Mouse (Mus musculus): Measurements from ENCODE around the gene Lim2. TPM values are rescaled to one million over a fixed set of nuclear protein-coding genes. Genes with fewer than 3 reads are reported as not detected.

Gene Lim2
- polyA plus RNA-seq, 1 experiment: 1.4 TPM

GRCm38 (mm10) chr7:43482090-43482716, 54.7 kb downstream of the Lim2 start:
- H3K9me3 ChIP-seq: no peaks in the 10 kb centered on the region
- no peak overlapping the region for H3K4me3 ChIP-seq (replicated peaks)
- peaks cover 4% of the 10 kb centered on the region; the same call in 1 of the 2 replicates for H3K4me1 ChIP-seq
- no peaks in the 10 kb centered on the region for H3K36me3 ChIP-seq (replicated peaks; ENCODE audit: low read length)
- TF ChIP-seq FLI1 (IDR thresholded peaks at IDR 0.05; ENCODE audit: low read length): no peak
- TF ChIP-seq GATA1 (IDR thresholded peaks at IDR 0.05; ENCODE audit: borderline replicate concordance, low read length): no peak
- peaks cover 41% of the 10 kb centered on the region for H3K27me3 ChIP-seq (replicated peaks)

- Histone ChIP-seq H3K4me1 (peaks cover 4% of the 10 kb centered on the region; the same call in 1 of the 2 replicates), H3K9me3 (no peaks in the 10 kb centered on the region), H3K27me3 (replicated peaks) (peaks cover 40% of the 10 kb centered on the region), H3K36me3 (replicated peaks; ENCODE audit: low read length) (no peaks in the 10 kb centered on the region), H3K4me3 (replicated peaks) (no peak overlapping the region)
- no peak for TF ChIP-seq GATA1 (IDR thresholded peaks at IDR 0.05; ENCODE audit: borderline replicate concordance, low read length)
- no peak for TF ChIP-seq FLI1 (IDR thresholded peaks at IDR 0.05; ENCODE audit: low read length)
Observed at GRCm38 (mm10) chr7:43483236-43483635, 55.8 kb downstream of the Lim2 start.

Other genes starting within 250 kb of the Lim2 start
- gene Zfp715, start 114.4 kb upstream of the Lim2 start, polyA plus RNA-seq (2012; ENCODE audit: insufficient read depth, low replicate concordance): 3.7 TPM in 1 of 2 replicates, not detected in the other
- 1.5 and 2.7 TPM in 2 replicates for gene Siglecf, start 76.3 kb upstream of the Lim2 start, polyA plus RNA-seq (2012; ENCODE audit: insufficient read depth, low replicate concordance)
- gene Siglecg, start 19.5 kb upstream of the Lim2 start, polyA plus RNA-seq (2012; ENCODE audit: insufficient read depth, low replicate concordance): 0.10 TPM in 1 of 2 replicates, not detected in the other
- 2.9 and 10.0 TPM in 2 replicates for gene Nkg7, start 9.4 kb downstream of the Lim2 start, polyA plus RNA-seq (2012; ENCODE audit: insufficient read depth, low replicate concordance)
- not detected in 2 replicates for gene Cldnd2, start 13.1 kb downstream of the Lim2 start, polyA plus RNA-seq (2012; ENCODE audit: insufficient read depth, low replicate concordance)
- gene Etfb, start 16.4 kb downstream of the Lim2 start, polyA plus RNA-seq (2012; ENCODE audit: insufficient read depth, low replicate concordance): 68.1 and 368 TPM in 2 replicates
- gene Gm45233, start 16.5 kb downstream of the Lim2 start, polyA plus RNA-seq (2012; ENCODE audit: insufficient read depth, low replicate concordance): 0.75 TPM in 1 of 2 replicates, not detected in the other
- 3.3 and 9.4 TPM in 2 replicates for gene Vsig10l, start 35.5 kb downstream of the Lim2 start, polyA plus RNA-seq (2012; ENCODE audit: insufficient read depth, low replicate concordance)
- gene Iglon5, start 62.4 kb downstream of the Lim2 start, polyA plus RNA-seq (2012; ENCODE audit: insufficient read depth, low replicate concordance): not detected in 2 replicates
- not detected in 2 replicates for gene 4931406B18Rik, start 78.3 kb downstream of the Lim2 start, polyA plus RNA-seq (2012; ENCODE audit: insufficient read depth, low replicate concordance)
- 0.35 TPM in 1 of 2 replicates, not detected in the other for gene Cd33, start 116.8 kb downstream of the Lim2 start, polyA plus RNA-seq (2012; ENCODE audit: insufficient read depth, low replicate concordance)
- not detected in 2 replicates for gene Zfp658, start 134.6 kb downstream of the Lim2 start, polyA plus RNA-seq (2012; ENCODE audit: insufficient read depth, low replicate concordance)
- 0.62 TPM in 1 of 2 replicates, not detected in the other for gene Zfp719, start 151.9 kb downstream of the Lim2 start, polyA plus RNA-seq (2012; ENCODE audit: insufficient read depth, low replicate concordance)
- not detected in 2 replicates for gene Zfp819, start 179.5 kb downstream of the Lim2 start, polyA plus RNA-seq (2012; ENCODE audit: insufficient read depth, low replicate concordance)
- gene Ceacam18, start 207.0 kb downstream of the Lim2 start, polyA plus RNA-seq (2012; ENCODE audit: insufficient read depth, low replicate concordance): 0.86 TPM in 1 of 2 replicates, not detected in the other
- not detected in 2 replicates for gene Siglece, start 232.5 kb downstream of the Lim2 start, polyA plus RNA-seq (2012; ENCODE audit: insufficient read depth, low replicate concordance)
- 6.6 and 15.5 TPM in 2 replicates for gene Ctu1, start 244.3 kb downstream of the Lim2 start, polyA plus RNA-seq (2012; ENCODE audit: insufficient read depth, low replicate concordance)